Mouse (Mus musculus) bone marrow, adult 2 months (tissue): Measurements from ENCODE around the gene Hsp90ab1.

ENCODE experiments used
- CTCF ChIP-seq: fragments of 200-500 bp; IDR thresholded peaks from 2 replicates; pipeline ENCODE4 v1.5.1; 2011; ENCODE audit warnings: low read length, control low read depth; ENCODE audit not compliant: control insufficient read depth, insufficient read depth
- POLR2A ChIP-seq: fragments of 200-500 bp; IDR thresholded peaks from 2 replicates; pipeline ENCODE4 v1.6.1; 2011; ENCODE audit warnings: low read depth, mild to moderate bottlenecking, control low read depth, low read length, borderline replicate concordance; ENCODE audit not compliant: control insufficient read depth

- no peak for TF ChIP-seq CTCF
- no peak for TF ChIP-seq POLR2A
Measured at GRCm38 (mm10) chr17:45518766-45519475, 54.1 kb downstream of the Hsp90ab1 start.
